Mouse (Mus musculus): ENCODE measurements around the gene Trdmt1. TPM values are rescaled to one million over a fixed set of nuclear protein-coding genes. Genes with fewer than 3 reads are reported as not detected.

Gene Trdmt1
- polyA plus RNA-seq, 1 experiment from 2014 or later, result 11.8 TPM

- ATAC-seq (ENCODE audit: insufficient number of reproducible peaks, insufficient read depth, low FRiP score, low read depth), result no peak
- Histone ChIP-seq H3K9me3 (ENCODE audit: control insufficient read depth, low read length) (no peaks in the 10 kb centered on the region), H3K27ac (replicated peaks in 1 of 2; ENCODE audit: control insufficient read depth in 1 of 2, insufficient read depth in 1 of 2, low read depth in 2 of 2, low read length in 2 of 2) (no peak overlapping the region), H3K9ac (ENCODE audit: low read length) (no peak overlapping the region), H3K4me2 (ENCODE audit: low read length) (no peak overlapping the region), H3K27me3 (ENCODE audit: control insufficient read depth, insufficient read depth, low read length) (no peaks in the 10 kb centered on the region), H3K36me3 (ENCODE audit: control insufficient read depth, insufficient read depth, low read length) (no peaks in the 10 kb centered on the region), H3K4me3 (ENCODE audit: control insufficient read depth in 1 of 2, insufficient read depth in 1 of 2, low read depth in 1 of 2, low read length in 2 of 2) (no peak overlapping the region), H3K4me1 (ENCODE audit: control insufficient read depth in 2 of 2, insufficient read depth in 2 of 2, low read length in 2 of 2) (peaks cover 0 to 4% of the 10 kb centered on the region in 2 experiments; a peak in 1 of 4 replicates)
- WGBS, result 13% methylated on average over 2 of the region's 2 CpGs
Observed at GRCm38 (mm10) chr2:13537733-13538132, 6.7 kb downstream of the Trdmt1 start.

GRCm38 (mm10) chr2:13536747-13537146, 7.7 kb downstream of the Trdmt1 start:
- no peaks in the 10 kb centered on the region for H3K9me3 ChIP-seq (ENCODE audit: control insufficient read depth, low read length)
- no peaks in the 10 kb centered on the region for H3K27me3 ChIP-seq (ENCODE audit: control insufficient read depth, insufficient read depth, low read length)
- H3K27ac ChIP-seq (replicated peaks in 1 of 2; ENCODE audit: control insufficient read depth in 1 of 2, insufficient read depth in 1 of 2, low read depth in 2 of 2, low read length in 2 of 2), result no peak overlapping the region
- H3K4me1 ChIP-seq (ENCODE audit: control insufficient read depth in 2 of 2, insufficient read depth in 2 of 2, low read length in 2 of 2), result peaks cover 0 to 4% of the 10 kb centered on the region in 2 experiments; a peak in 1 of 4 replicates
- H3K9ac ChIP-seq (ENCODE audit: low read length), result no peak overlapping the region
- H3K4me2 ChIP-seq (ENCODE audit: low read length), result no peak overlapping the region
- ATAC-seq (ENCODE audit: insufficient number of reproducible peaks, insufficient read depth, low FRiP score, low read depth), result no peak
- H3K4me3 ChIP-seq (ENCODE audit: control insufficient read depth in 1 of 2, insufficient read depth in 1 of 2, low read depth in 1 of 2, low read length in 2 of 2), result no peak overlapping the region
- no peaks in the 10 kb centered on the region for H3K36me3 ChIP-seq (ENCODE audit: control insufficient read depth, insufficient read depth, low read length)

DNA sequence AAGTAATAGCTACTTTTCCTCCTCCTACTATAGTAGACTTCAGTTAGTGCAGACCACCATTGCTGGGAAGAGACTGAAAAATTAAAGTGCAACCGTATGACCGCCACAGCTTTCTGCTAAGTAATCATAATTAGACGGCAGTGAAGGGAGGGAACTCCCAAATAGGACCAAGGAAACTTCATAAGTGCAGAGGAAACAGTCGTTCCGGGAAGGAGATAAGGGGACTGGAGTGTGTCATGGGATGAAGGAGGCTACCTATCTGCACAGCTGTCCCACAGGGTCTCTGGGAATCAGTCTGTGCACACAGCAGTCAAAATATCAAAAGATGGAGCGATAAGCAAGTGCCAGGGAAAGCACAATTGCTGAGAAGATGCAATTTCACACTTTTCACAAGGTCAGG, 13.8 kb downstream of the Trdmt1 start:
- Histone ChIP-seq H3K27ac (replicated peaks in 1 of 2; ENCODE audit: control insufficient read depth in 1 of 2, insufficient read depth in 1 of 2, low read depth in 2 of 2, low read length in 2 of 2) (no peak overlapping the region), H3K4me3 (ENCODE audit: control insufficient read depth in 1 of 2, insufficient read depth in 1 of 2, low read depth in 1 of 2, low read length in 2 of 2) (no peak overlapping the region), H3K36me3 (ENCODE audit: control insufficient read depth, insufficient read depth, low read length) (no peaks in the 10 kb centered on the region), H3K4me1 (ENCODE audit: control insufficient read depth in 2 of 2, insufficient read depth in 2 of 2, low read length in 2 of 2) (peaks cover 2 to 20% of the 10 kb centered on the region in 2 experiments; a peak in 2 of 4 replicates), H3K27me3 (ENCODE audit: control insufficient read depth, insufficient read depth, low read length) (no peaks in the 10 kb centered on the region), H3K9ac (ENCODE audit: low read length) (no peak overlapping the region), H3K9me3 (ENCODE audit: control insufficient read depth, low read length) (no peaks in the 10 kb centered on the region), H3K4me2 (ENCODE audit: low read length) (no peak overlapping the region)
- ATAC-seq (ENCODE audit: insufficient number of reproducible peaks, insufficient read depth, low FRiP score, low read depth), result no peak
- WGBS, result 56% methylated on average over 6 of the region's 6 CpGs

- no peak for ATAC-seq (ENCODE audit: insufficient number of reproducible peaks, insufficient read depth, low FRiP score, low read depth)
- H3K27ac ChIP-seq (replicated peaks in 1 of 2; ENCODE audit: control insufficient read depth in 1 of 2, insufficient read depth in 1 of 2, low read depth in 2 of 2, low read length in 2 of 2), result no peak overlapping the region
- H3K4me1 ChIP-seq (ENCODE audit: control insufficient read depth in 2 of 2, insufficient read depth in 2 of 2, low read length in 2 of 2), result peaks cover 2 to 20% of the 10 kb centered on the region in 2 experiments; a peak in 2 of 4 replicates
- no peak overlapping the region for H3K4me3 ChIP-seq (ENCODE audit: control insufficient read depth in 1 of 2, insufficient read depth in 1 of 2, low read depth in 1 of 2, low read length in 2 of 2)
- H3K9me3 ChIP-seq (ENCODE audit: control insufficient read depth, low read length), result no peaks in the 10 kb centered on the region
- H3K27me3 ChIP-seq (ENCODE audit: control insufficient read depth, insufficient read depth, low read length), result no peaks in the 10 kb centered on the region
- WGBS, result 90% methylated on average over 3 of the region's 3 CpGs
- no peak overlapping the region for H3K4me2 ChIP-seq (ENCODE audit: low read length)
- H3K9ac ChIP-seq (ENCODE audit: low read length), result no peak overlapping the region
- no peaks in the 10 kb centered on the region for H3K36me3 ChIP-seq (ENCODE audit: control insufficient read depth, insufficient read depth, low read length)
Observed at GRCm38 (mm10) chr2:13529253-13529933, 15.1 kb downstream of the Trdmt1 start.

- no peaks in the 10 kb centered on the region for H3K36me3 ChIP-seq (ENCODE audit: control insufficient read depth, insufficient read depth, low read length)
- no peak for ATAC-seq (ENCODE audit: insufficient number of reproducible peaks, insufficient read depth, low FRiP score, low read depth)
- no peak overlapping the region for H3K4me2 ChIP-seq (ENCODE audit: low read length)
- H3K9me3 ChIP-seq (ENCODE audit: control insufficient read depth, low read length), result no peaks in the 10 kb centered on the region
- no peaks in the 10 kb centered on the region for H3K27me3 ChIP-seq (ENCODE audit: control insufficient read depth, insufficient read depth, low read length)
- WGBS, result 34% methylated on average over 4 of the region's 4 CpGs
- peaks cover 2 to 20% of the 10 kb centered on the region in 2 experiments; a peak in 2 of 4 replicates for H3K4me1 ChIP-seq (ENCODE audit: control insufficient read depth in 2 of 2, insufficient read depth in 2 of 2, low read length in 2 of 2)
- H3K9ac ChIP-seq (ENCODE audit: low read length), result no peak overlapping the region
- H3K4me3 ChIP-seq (ENCODE audit: control insufficient read depth in 1 of 2, insufficient read depth in 1 of 2, low read depth in 1 of 2, low read length in 2 of 2), result no peak overlapping the region
- H3K27ac ChIP-seq (replicated peaks in 1 of 2; ENCODE audit: control insufficient read depth in 1 of 2, insufficient read depth in 1 of 2, low read depth in 2 of 2, low read length in 2 of 2), result peak overlapping the region; percentile 16 to 29; a peak in 3 of 4 replicates
Observed at GRCm38 (mm10) chr2:13527531-13527930, 16.9 kb downstream of the Trdmt1 start.

- no peak for ATAC-seq (ENCODE audit: insufficient number of reproducible peaks, insufficient read depth, low FRiP score, low read depth)
- Histone ChIP-seq H3K4me1 (ENCODE audit: control insufficient read depth in 2 of 2, insufficient read depth in 2 of 2, low read length in 2 of 2) (peaks cover 2 to 20% of the 10 kb centered on the region in 2 experiments; a peak in 2 of 4 replicates), H3K4me3 (ENCODE audit: control insufficient read depth in 1 of 2, insufficient read depth in 1 of 2, low read depth in 1 of 2, low read length in 2 of 2) (no peak overlapping the region), H3K9ac (ENCODE audit: low read length) (no peak overlapping the region), H3K9me3 (ENCODE audit: control insufficient read depth, low read length) (no peaks in the 10 kb centered on the region), H3K27ac (replicated peaks in 1 of 2; ENCODE audit: control insufficient read depth in 1 of 2, insufficient read depth in 1 of 2, low read depth in 2 of 2, low read length in 2 of 2) (peak overlapping the region in 1 of 2 experiments; percentile 29; a peak in 3 of 4 replicates), H3K4me2 (ENCODE audit: low read length) (no peak overlapping the region), H3K36me3 (ENCODE audit: control insufficient read depth, insufficient read depth, low read length) (no peaks in the 10 kb centered on the region), H3K27me3 (ENCODE audit: control insufficient read depth, insufficient read depth, low read length) (no peaks in the 10 kb centered on the region)
- 41% methylated on average over 2 of the region's 2 CpGs for WGBS
Observed at GRCm38 (mm10) chr2:13527125-13527524, 17.3 kb downstream of the Trdmt1 start.

GRCm38 (mm10) chr2:13526205-13526604, 18.3 kb downstream of the Trdmt1 start:
- Histone ChIP-seq H3K36me3 (ENCODE audit: control insufficient read depth, insufficient read depth, low read length) (no peaks in the 10 kb centered on the region), H3K27me3 (ENCODE audit: control insufficient read depth, insufficient read depth, low read length) (no peaks in the 10 kb centered on the region), H3K4me2 (ENCODE audit: low read length) (no peak overlapping the region), H3K9me3 (ENCODE audit: control insufficient read depth, low read length) (no peaks in the 10 kb centered on the region), H3K4me3 (ENCODE audit: control insufficient read depth in 1 of 2, insufficient read depth in 1 of 2, low read depth in 1 of 2, low read length in 2 of 2) (no peak overlapping the region), H3K9ac (ENCODE audit: low read length) (no peak overlapping the region), H3K4me1 (ENCODE audit: control insufficient read depth in 2 of 2, insufficient read depth in 2 of 2, low read length in 2 of 2) (peaks cover 2 to 20% of the 10 kb centered on the region in 2 experiments; a peak in 2 of 4 replicates), H3K27ac (replicated peaks in 1 of 2; ENCODE audit: control insufficient read depth in 1 of 2, insufficient read depth in 1 of 2, low read depth in 2 of 2, low read length in 2 of 2) (no peak overlapping the region)
- no peak for ATAC-seq (ENCODE audit: insufficient number of reproducible peaks, insufficient read depth, low FRiP score, low read depth)
- 90% methylated on average over 2 of the region's 2 CpGs for WGBS

Data from heart, embryonic 14.5 days (tissue).